Mouse (Mus musculus) CH12.LX (cell line): Measurements from ENCODE around the gene Plbd2. TPM values are rescaled to one million over a fixed set of nuclear protein-coding genes. Genes with fewer than 3 reads are reported as not detected.

Experiments used
- DNase-seq: peaks from one replicate; pipeline ENCODE4 v3.0.0-alpha.2; 2013; ENCODE audit errors: extremely low read depth
- H3K27ac ChIP-seq: 2 replicates; pipeline ENCODE4 v1.5.1; 2012; ENCODE audit warnings: low read depth, mild to moderate bottlenecking, control low read depth, moderate library complexity; ENCODE audit not compliant: insufficient read depth
- H3K27me3 ChIP-seq: replicated peaks from 2 replicates; pipeline ENCODE3; 2012; ENCODE audit warnings: inconsistent platforms
- H3K36me3 ChIP-seq, 2 experiments: replicated peaks in 1 of 2; 2 replicates each; pipeline versions ENCODE3 to v1.6.1; 2012; ENCODE audit warnings: inconsistent platforms in 1 of 2, low read length in 1 of 2, mild to moderate bottlenecking in 1 of 2, mixed read lengths in 1 of 2, moderate library complexity in 1 of 2; ENCODE audit not compliant: control insufficient read depth in 1 of 2, insufficient read depth in 1 of 2
- H3K4me1 ChIP-seq, 2 experiments: 2 replicates each; pipeline ENCODE4 v1.6.1; 2012; ENCODE audit warnings: inconsistent platforms in 1 of 2, moderate library complexity in 1 of 2; ENCODE audit not compliant: insufficient read depth in 2 of 2, control insufficient read depth in 1 of 2
- H3K4me2 ChIP-seq: 2 replicates; pipeline ENCODE4 v1.6.1; 2012; ENCODE audit warnings: low read depth, mild to moderate bottlenecking, control low read depth; ENCODE audit not compliant: poor library complexity, insufficient read depth, severe bottlenecking
- H3K4me3 ChIP-seq, 3 experiments: fragments of 150-350 bp in 1 of 3; sonication (generic) in 1 of 3; replicated peaks in 1 of 3; 2 replicates each; pipeline versions ENCODE3 to v1.5.1; 2011 to 2012; ENCODE audit warnings: low read depth in 2 of 3, low read length in 2 of 3, mild to moderate bottlenecking in 2 of 3, moderate library complexity in 2 of 3, control low read depth in 1 of 3, improper control_type of control experiment in 1 of 3, inconsistent platforms in 1 of 3, mixed read lengths in 1 of 3; ENCODE audit not compliant: poor library complexity in 1 of 3
- H3K79me2 ChIP-seq: replicated peaks from 2 replicates; pipeline ENCODE4 v1.6.1; 2012; ENCODE audit warnings: mild to moderate bottlenecking, moderate library complexity; ENCODE audit not compliant: control insufficient read depth, poor library complexity, insufficient read depth, severe bottlenecking; ENCODE audit errors: extremely low read depth
- H3K9ac ChIP-seq: 2 replicates; pipeline ENCODE4 v1.6.1; 2012; ENCODE audit warnings: low read depth, mild to moderate bottlenecking, control low read depth, moderate library complexity; ENCODE audit not compliant: insufficient read depth
- H3K9me3 ChIP-seq: replicated peaks from 2 replicates; pipeline ENCODE3; 2012; ENCODE audit warnings: low read length, inconsistent platforms, mixed read lengths
- BHLHE40 ChIP-seq: IDR thresholded peaks from 2 replicates; pipeline ENCODE4 v1.6.1; 2011; ENCODE audit warnings: mild to moderate bottlenecking, low read depth, low read length, improper control_type of control experiment
- CHD1 ChIP-seq: IDR thresholded peaks from 2 replicates; pipeline ENCODE4 v1.6.1; 2012; ENCODE audit warnings: low read depth, low read length, improper control_type of control experiment, inconsistent platforms
- CHD2 ChIP-seq: IDR thresholded peaks from 2 replicates; pipeline ENCODE4 v1.6.1; 2011; ENCODE audit warnings: low read length, improper control_type of control experiment
- E2F4 ChIP-seq: IDR thresholded peaks from 2 replicates; pipeline ENCODE4 v1.6.1; 2011; ENCODE audit warnings: low read depth, low read length, improper control_type of control experiment; ENCODE audit not compliant: insufficient replicate concordance
- ETS1 ChIP-seq: conservative IDR thresholded peaks from 2 replicates; pipeline ENCODE4 v1.6.1; 2012; ENCODE audit warnings: low read depth, mild to moderate bottlenecking, inconsistent platforms, low read length, improper control_type of control experiment, moderate library complexity
- IRF4 ChIP-seq: IDR thresholded peaks from 2 replicates; pipeline ENCODE4 v1.6.1; 2014; ENCODE audit warnings: low read depth, mild to moderate bottlenecking, inconsistent platforms, low read length, improper control_type of control experiment
- KAT2A ChIP-seq: IDR thresholded peaks from 2 replicates; pipeline ENCODE4 v1.6.1; 2012; ENCODE audit warnings: low read length, improper control_type of control experiment, inconsistent platforms; ENCODE audit not compliant: insufficient replicate concordance
- MAX ChIP-seq: IDR thresholded peaks from 2 replicates; pipeline ENCODE4 v1.6.1; 2011; ENCODE audit warnings: low read length, improper control_type of control experiment
- MAZ ChIP-seq: IDR thresholded peaks from 2 replicates; pipeline ENCODE4 v1.6.1; 2012; ENCODE audit warnings: low read depth, mild to moderate bottlenecking, inconsistent platforms, low read length, improper control_type of control experiment, moderate library complexity
- MEF2A ChIP-seq: IDR thresholded peaks from 2 replicates; pipeline ENCODE4 v1.6.1; 2014; ENCODE audit warnings: low read depth, mild to moderate bottlenecking, inconsistent platforms, low read length, improper control_type of control experiment, borderline replicate concordance
- MXI1 ChIP-seq: IDR thresholded peaks from 2 replicates; pipeline ENCODE4 v1.6.1; 2011; ENCODE audit warnings: mild to moderate bottlenecking, low read depth, low read length, improper control_type of control experiment
- MYC ChIP-seq: IDR thresholded peaks from 2 replicates; pipeline ENCODE4 v1.6.1; 2011; ENCODE audit warnings: low read depth, mild to moderate bottlenecking, improper control_type of control experiment, low read length
- POLR2AphosphoS2 ChIP-seq: IDR thresholded peaks from 2 replicates; pipeline ENCODE4 v1.6.1; 2011; ENCODE audit warnings: low read depth, low read length, improper control_type of control experiment
- TCF12 ChIP-seq: IDR thresholded peaks from 2 replicates; pipeline ENCODE4 v1.6.1; 2014; ENCODE audit warnings: low read depth, mild to moderate bottlenecking, inconsistent platforms, low read length, improper control_type of control experiment
- ZC3H11A ChIP-seq: IDR thresholded peaks from 2 replicates; pipeline ENCODE4 v1.6.1; 2012; ENCODE audit warnings: low read depth, mild to moderate bottlenecking, inconsistent platforms, low read length, improper control_type of control experiment
- ZKSCAN1 ChIP-seq: IDR thresholded peaks from 2 replicates; pipeline ENCODE4 v1.6.1; 2012; ENCODE audit warnings: low read depth, inconsistent platforms, low read length, improper control_type of control experiment, borderline replicate concordance
- dilution Hi-C: fragments of 300-500 bp; cut with MboI; formaldehyde crosslinking; loops from 2 replicates; pipeline ENCODE4 v1.14.3; 2020; ENCODE audit warnings: low sequenced_read_pairs; ENCODE audit not compliant: extremely low pct_unique_long_range_greater_than_20kb, extremely low pct_ligation_motif_present
- in situ Hi-C: fragments of 300-500 bp; cut with MboI; formaldehyde crosslinking; loops from 3 replicates; pipeline ENCODE4 v1.14.3; 2019; ENCODE audit warnings: low sequenced_read_pairs, low pct_ligation_motif_present, low pct_unique_long_range_greater_than_20kb, mixed read lengths
- polyA plus RNA-seq: library from polyadenylated mRNA; unstranded; fragments of >175 nt; gene quantifications from 2 replicates; pipeline ENCODE4 v1.2.1, GENCODE M21; 2012; ENCODE audit warnings: low read depth; ENCODE audit not compliant: insufficient read length
- total RNA-seq, 2 experiments: library from RNA; depleted of rRNA; stranded (reverse); fragments of 300-350 nt in 1 of 2; fragments of >200 nt in 1 of 2; gene quantifications; 2 replicates each; pipeline ENCODE4 v1.2.3; 2012 to 2014

Gene Plbd2
- total and polyA plus RNA-seq, 3 experiments = 9.0 to 28.8 (median 21.3) TPM

DNA sequence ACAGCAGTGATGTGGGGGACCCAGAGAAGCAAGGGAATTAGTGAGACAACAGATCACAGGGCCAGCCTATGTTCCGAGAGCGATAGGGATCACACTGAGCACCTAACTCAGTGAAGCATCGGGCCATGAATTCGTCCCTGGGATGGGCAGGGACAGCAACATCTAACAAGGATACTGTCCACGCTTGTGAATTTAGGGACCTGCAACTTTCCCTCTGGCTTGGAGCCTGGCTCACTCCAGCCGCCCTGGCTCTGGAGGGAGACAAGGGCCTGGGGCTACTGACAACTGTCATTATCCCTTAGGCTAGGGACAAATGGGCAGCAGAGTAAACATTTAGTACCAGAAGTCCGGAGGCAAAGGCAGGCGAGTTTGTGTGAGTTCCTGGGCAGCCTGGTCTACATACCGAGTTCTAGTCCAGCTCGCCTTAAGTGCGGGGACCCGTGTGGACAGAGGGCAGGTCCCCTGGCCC is 716 bp downstream of the Plbd2 start:
- Histone ChIP-seq H3K4me2 (peak overlapping the region; percentile 89), H3K9ac (peak overlapping the region; percentile 87), H3K9me3 (no peaks in the 10 kb centered on the region), H3K79me2 (peaks cover 12% of the 10 kb centered on the region), H3K36me3 (peaks cover 12 to 23% of the 10 kb centered on the region in 2 experiments), H3K4me1 (peaks cover 11 to 57% of the 10 kb centered on the region in 2 experiments), H3K4me3 (peak overlapping the region; percentile 85 to 89 (median 87)), H3K27ac (peak overlapping the region; percentile 29), H3K27me3 (peaks cover 12% of the 10 kb centered on the region)
- in situ Hi-C loops (loop anchor here (25.0 kb wide), 1 partner anchor 210 kb away; the partner anchor contains the start of gene Dtx1), dilution Hi-C loops (no loop called here)
- DNase-seq = no peak
- TF ChIP-seq TCF12 (peak; percentile 59; the same call in 1 of the 2 replicates), POLR2AphosphoS2 (no peak)

DNA sequence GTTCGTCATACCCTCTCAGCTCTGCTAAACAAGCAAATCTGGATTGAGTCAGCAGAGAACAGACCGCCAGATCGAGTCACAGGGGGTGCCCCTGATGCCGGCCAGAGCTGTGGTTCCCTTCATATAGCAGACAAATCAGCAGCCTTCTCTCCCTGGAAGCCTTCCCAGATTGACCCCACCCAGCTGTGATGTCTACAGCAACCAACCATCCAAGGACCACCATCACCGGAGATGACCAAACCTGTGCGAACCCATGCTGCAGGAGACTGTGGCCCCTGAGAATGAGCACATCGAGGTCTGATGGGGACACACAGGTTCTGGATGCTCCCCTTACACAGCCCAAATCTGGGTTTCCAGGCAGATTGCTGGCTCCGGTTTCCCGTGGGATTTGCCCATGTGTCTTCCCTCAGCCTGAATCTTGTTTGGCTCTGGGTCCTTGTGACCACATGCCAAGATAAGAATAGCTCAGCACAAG is 1.2 kb downstream of the Plbd2 start:
- Histone ChIP-seq H3K4me1 (peaks cover 11 to 58% of the 10 kb centered on the region in 2 experiments), H3K79me2 (peaks cover 12% of the 10 kb centered on the region), H3K4me3 (peak overlapping the region; percentile 85 to 89 (median 87)), H3K9ac (peak overlapping the region; percentile 87), H3K4me2 (peak overlapping the region; percentile 89), H3K36me3 (peaks cover 12 to 28% of the 10 kb centered on the region in 2 experiments), H3K9me3 (no peaks in the 10 kb centered on the region), H3K27me3 (peaks cover 9% of the 10 kb centered on the region), H3K27ac (peak overlapping the region; percentile 29; the same call in 1 of the 2 replicates)
- peak; percentile 84 for DNase-seq
- TF ChIP-seq MEF2A = no peak
- TF ChIP-seq ZKSCAN1 = no peak
- TF ChIP-seq E2F4 = no peak
- peak; percentile 45 for TF ChIP-seq MXI1
- 0 out of 2 replicates have a peak, but pooled peaks have one; percentile 27 for TF ChIP-seq CHD2
- no peak for TF ChIP-seq MAX
- TF ChIP-seq BHLHE40 = peak; percentile 45; the same call in 1 of the 2 replicates
- peak; percentile 67 for TF ChIP-seq IRF4
- TF ChIP-seq TCF12 = 0 out of 2 replicates have a peak, but pooled peaks have one; percentile 42
- peak; percentile 13; the same call in 1 of the 2 replicates for TF ChIP-seq CHD1
- TF ChIP-seq ETS1 = peak; percentile 82
- no peak for TF ChIP-seq KAT2A
- no peak for TF ChIP-seq MYC
- TF ChIP-seq ZC3H11A = no peak
- 0 out of 2 replicates have a peak, but pooled peaks have one; percentile 26 for TF ChIP-seq MAZ
- dilution Hi-C loops = no loop called here
- in situ Hi-C loops = loop anchor here (25.0 kb wide), 1 partner anchor 210 kb away; the partner anchor contains the start of gene Dtx1
